Mouse (Mus musculus): ENCODE measurements around the gene Rps15a.

Rps15a gene

GRCm38 (mm10) chr7:118115877-118116568, at the start of gene Rps15a:
TSS of gene Rps15a (minus strand) at chr7:118116188.
- peak; percentile 94 to 98 for DNase-seq (ENCODE audit: inconsistent age in 2 of 2, low spot score in 1 of 2)

DNA sequence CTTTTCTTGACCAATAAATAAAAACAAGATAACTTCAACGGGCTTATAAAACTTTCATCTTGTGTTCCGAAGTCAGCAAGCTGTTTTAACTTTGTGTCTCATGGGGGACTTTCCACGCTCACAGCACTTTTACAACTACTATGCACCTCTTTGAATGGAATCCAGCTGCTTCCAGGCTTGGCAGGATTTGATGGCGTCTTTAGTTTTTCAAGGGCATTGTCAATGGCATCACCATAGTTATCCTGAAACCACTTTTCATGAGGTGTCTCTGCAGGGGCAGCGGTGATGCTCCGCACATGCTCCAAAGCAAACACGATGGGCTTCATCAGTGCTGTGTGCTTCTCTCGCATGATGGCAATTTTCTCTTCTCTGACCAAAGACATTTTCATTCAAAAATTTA, 47.0 kb upstream of the Rps15a start:
- DNase-seq (ENCODE audit: inconsistent age in 2 of 2, low spot score in 1 of 2), result no peak

DNA sequence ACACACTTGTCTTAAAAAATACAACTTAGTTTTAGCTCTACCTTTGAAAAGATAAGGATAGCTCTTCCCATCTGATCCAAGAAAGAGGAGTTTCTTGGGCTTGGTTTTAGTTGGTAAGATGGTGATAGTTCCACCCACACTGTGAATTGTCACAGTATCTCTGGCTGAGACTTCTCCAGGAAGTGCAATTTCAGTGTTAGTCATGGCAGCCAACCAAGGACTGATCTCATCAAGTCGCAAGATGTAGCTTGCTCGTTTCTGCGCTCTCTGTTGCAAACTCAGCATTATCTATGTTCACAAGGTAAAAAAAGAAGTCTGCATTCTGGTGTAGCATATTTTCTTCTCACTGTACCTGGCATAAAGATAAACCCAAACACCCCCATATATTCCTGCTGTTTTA, 44.1 kb upstream of the Rps15a start:
- DNase-seq (ENCODE audit: inconsistent age in 2 of 2, low spot score in 1 of 2), result no peak

DNA sequence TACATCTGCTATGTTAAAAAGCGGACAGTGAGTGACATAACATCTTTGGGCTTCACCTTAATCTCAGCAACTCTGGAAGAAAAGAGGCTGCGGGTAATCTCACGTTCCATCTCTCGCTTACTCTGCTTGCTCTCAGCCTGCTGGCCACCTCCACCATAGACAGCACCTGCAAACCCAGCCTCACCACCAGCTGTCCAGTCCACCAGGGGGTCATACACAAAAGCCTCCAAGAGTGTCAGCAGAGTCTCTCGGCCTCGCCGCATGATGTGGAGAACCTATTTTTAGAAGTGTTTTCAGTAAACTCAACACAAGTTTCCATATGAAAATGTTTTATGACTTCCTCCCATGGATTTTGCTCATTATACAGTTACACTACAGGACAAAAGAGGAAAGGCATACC, 40.5 kb upstream of the Rps15a start:
- no peak for DNase-seq (ENCODE audit: inconsistent age in 2 of 2, low spot score in 1 of 2)

- no peak for DNase-seq (ENCODE audit: inconsistent age in 2 of 2, low spot score in 1 of 2)
These were observed 38.2 kb upstream of the Rps15a start for GRCm38 (mm10) chr7:118154150-118154549.

- no peak for DNase-seq (ENCODE audit: inconsistent age in 2 of 2, low spot score in 1 of 2)
These were observed 27.6 kb upstream of the Rps15a start for GRCm38 (mm10) chr7:118143602-118144001.

GRCm38 (mm10) chr7:118143123-118143522, 27.1 kb upstream of the Rps15a start:
- DNase-seq (ENCODE audit: inconsistent age in 2 of 2, low spot score in 1 of 2), result no peak

GRCm38 (mm10) chr7:118141271-118141670, 25.3 kb upstream of the Rps15a start:
- DNase-seq (ENCODE audit: inconsistent age in 2 of 2, low spot score in 1 of 2), result no peak

GRCm38 (mm10) chr7:118135128-118135527, 19.1 kb upstream of the Rps15a start:
- DNase-seq (ENCODE audit: inconsistent age in 2 of 2, low spot score in 1 of 2), result no peak

GRCm38 (mm10) chr7:118129430-118130041, 13.5 kb upstream of the Rps15a start, which contains the start of gene Arl6ip1:
TSS of gene Arl6ip1 (minus strand) at chr7:118129662.
- DNase-seq (ENCODE audit: inconsistent age in 2 of 2, low spot score in 1 of 2), result peak; percentile 98 to 99

GRCm38 (mm10) chr7:118128925-118129429, 13.0 kb upstream of the Rps15a start:
- DNase-seq (ENCODE audit: inconsistent age in 2 of 2, low spot score in 1 of 2), result peak in 1 of 2 experiments; percentile 49

DNA sequence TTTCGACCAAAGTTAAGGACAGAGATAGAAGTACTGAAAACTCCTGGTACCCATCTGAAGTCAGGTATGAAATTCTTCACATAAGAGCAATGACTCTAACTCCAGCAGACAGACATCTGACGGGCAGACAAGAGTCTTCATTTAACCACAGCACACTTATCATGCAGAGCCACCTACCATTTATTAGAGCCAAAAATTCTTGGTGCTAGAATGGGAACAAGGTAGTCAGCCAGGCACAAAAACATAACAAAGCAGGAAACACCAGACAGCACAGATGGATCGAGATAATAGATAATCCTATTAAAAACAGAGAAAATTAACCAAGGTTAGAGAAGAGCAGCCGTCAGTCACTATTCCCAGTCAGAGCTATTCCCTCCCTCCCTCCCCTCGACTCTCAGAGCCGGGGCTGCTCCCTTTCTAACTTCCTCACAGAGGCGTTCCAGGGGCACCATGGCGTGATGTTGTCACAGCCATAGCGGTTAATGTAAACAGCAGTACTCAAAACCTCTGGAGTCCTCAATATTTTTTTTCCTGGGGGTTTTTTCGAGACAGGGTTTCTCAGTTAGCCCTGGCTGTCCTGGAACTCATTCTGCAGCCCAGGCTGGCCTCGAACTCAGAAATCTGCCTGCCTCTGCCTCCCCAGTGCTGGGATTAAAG, 10.4 kb upstream of the Rps15a start:
- DNase-seq (ENCODE audit: inconsistent age in 2 of 2, low spot score in 1 of 2), result no peak

- DNase-seq (ENCODE audit: inconsistent age in 2 of 2, low spot score in 1 of 2), result no peak
These were observed 9.7 kb upstream of the Rps15a start for GRCm38 (mm10) chr7:118125736-118126135.

DNA sequence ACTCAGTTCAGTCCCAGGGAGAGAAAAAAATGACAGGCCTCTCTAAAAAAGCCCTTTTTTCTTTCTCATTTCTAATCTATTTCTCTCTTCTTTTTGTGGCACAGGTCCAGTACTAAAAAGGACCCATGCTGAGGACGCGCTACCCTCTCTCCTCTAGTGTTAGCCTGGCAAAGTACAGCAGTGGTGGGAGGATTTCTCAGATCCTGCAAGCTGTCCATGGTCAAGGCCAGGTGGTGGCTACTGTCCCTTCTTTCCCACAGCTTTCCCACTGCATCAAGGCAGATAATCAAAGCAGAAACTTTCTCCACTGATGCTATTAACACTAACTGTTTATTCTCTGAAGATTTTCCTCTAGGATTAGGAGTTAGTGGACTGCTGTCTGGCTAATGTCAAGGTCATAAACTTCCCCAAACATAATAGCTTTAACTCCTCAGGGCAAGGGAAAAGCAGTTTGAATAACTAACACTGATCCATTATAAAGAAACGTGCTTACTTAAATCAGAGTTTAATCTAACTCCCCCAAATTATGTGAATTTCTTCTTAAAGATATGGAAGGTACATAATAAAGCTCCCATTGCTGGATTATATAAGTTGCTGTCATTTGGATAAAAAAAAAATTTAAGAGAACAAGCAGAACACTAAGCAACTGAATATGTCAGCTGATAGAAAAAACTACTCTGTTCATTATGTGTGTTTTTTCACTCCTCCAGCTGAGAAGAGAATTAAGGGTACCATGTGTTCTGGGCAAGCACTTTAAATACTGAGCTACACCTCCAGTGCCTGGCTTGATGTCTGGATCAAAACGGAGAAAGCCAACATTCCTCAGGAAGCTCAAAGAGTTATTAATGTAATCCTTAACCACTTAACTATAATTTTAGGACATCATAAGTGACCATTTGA, 7.8 kb upstream of the Rps15a start:
- DNase-seq (ENCODE audit: inconsistent age in 2 of 2, low spot score in 1 of 2), result peak; percentile 56 to 81

DNA sequence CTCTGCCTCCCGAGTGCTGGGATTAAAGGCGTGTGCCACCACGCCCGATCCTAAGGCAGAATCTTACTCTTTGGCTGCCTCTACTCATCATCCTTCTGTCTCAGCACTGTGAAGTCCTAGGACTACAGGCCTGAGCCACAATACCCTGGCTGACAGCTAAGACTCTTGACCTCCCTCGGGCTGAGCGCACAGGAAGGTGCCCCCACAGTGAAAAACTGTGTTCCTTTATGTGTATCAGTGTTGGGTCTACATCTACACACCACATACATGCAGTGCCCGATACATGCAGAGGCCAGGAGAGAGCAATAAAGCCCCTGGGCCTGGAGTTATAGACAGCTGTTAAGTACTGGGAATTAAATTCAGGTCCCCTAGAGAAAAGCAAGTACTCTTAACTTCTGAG, 6.2 kb upstream of the Rps15a start:
- peak in 1 of 2 experiments; percentile 31 for DNase-seq (ENCODE audit: inconsistent age in 2 of 2, low spot score in 1 of 2)

DNA sequence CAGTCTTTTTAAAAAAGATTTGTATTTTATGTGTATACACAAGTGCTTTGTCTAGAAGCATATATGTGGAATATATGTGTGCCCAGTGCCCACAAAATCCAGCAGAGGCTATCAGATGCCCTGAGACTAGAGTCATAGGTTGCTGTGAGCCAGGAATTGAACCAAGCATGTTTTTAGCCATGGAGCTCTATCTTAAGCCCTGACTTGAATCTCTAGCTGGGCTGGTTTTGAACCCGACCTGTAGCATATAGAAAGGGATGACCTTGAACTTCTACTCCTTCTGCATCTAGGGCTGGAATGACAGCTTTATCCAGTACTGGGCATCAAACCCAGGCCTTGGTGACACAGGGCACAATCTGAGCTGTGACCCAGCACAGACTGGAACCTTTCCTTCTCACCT, 4.7 kb upstream of the Rps15a start:
- peak in 1 of 2 experiments; percentile 27 for DNase-seq (ENCODE audit: inconsistent age in 2 of 2, low spot score in 1 of 2)

- peak in 1 of 2 experiments; percentile 57 for DNase-seq (ENCODE audit: inconsistent age in 2 of 2, low spot score in 1 of 2)
These were observed 4.0 kb upstream of the Rps15a start for GRCm38 (mm10) chr7:118119946-118120345.

GRCm38 (mm10) chr7:118119142-118119541, 3.2 kb upstream of the Rps15a start:
- peak; percentile 53 to 86 for DNase-seq (ENCODE audit: inconsistent age in 2 of 2, low spot score in 1 of 2)

- no peak for DNase-seq (ENCODE audit: inconsistent age in 2 of 2, low spot score in 1 of 2)
These were observed 2.4 kb upstream of the Rps15a start for GRCm38 (mm10) chr7:118118426-118118825.

DNA sequence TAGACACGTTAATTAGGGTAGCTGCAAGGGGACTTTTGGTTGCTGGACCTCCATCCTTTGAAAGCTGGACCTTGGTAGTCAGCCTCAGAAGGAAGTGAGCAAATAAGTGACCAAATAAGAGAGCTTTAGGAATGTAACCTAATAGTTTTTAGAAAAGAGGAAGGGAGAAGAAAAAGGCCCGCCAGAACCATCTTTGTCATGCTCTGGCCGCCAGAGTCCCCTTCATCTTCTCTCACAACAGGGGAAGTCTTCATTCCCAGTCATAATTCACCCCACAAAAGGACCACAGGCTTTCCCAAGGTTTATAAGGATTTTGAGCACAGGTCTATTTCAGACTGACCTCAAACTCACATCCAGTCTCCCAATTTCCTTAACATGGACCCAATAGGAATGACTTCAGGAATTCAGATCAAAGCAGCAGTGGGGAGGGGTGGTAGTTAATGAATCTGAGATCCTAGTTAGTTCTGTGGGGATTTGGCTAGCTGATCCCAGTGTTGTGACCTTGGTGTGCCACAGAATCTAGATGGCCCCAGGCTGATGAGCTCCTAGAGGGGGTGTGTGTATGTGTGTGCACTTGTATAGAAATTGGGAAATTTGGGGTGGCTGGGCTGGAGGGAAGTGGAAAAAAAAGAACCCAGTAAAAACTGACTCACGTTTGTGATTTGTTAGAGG, 1.7 kb upstream of the Rps15a start:
- peak in 1 of 2 experiments; percentile 59 for DNase-seq (ENCODE audit: inconsistent age in 2 of 2, low spot score in 1 of 2)

Data from adrenal gland, adult (tissue).